Comparison of ENCODE assay signal across 17 mouse cellular contexts in the genomic region with DNA sequence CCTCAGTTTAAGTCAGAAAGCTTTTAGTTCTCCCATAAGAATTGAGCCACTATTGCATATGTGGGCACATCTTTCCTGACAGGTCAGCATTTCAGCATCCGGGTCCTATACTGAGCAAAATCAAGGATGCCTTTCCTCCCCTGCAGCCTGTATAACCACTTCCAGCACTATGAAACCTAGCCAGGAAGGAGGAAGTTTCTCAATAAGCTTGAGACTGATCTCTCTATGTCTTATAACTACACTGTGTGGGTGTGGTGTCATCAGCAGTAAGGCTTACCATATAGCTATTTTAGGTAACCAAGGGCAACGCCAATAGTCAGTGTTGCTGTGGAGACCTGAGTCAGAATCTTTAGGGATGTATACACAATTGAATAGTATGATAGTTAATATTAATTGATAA. TPM values are rescaled to one million over a fixed set of nuclear protein-coding genes. Genes with fewer than 3 reads are reported as not detected.
"Had no signal": no experiment of that assay in that cellular context is flagged by ENCODE, and none has a peak within 500 bp of the region (broad histone marks: within the 10 kb centered on the region; RNA-seq: fewer than 3 reads in every experiment).

No protein-coding gene starts in this region.

- ATAC-seq: hindbrain, embryonic 16.5 days; inflammation-experienced regulatory T-cells, adult 6 months; intestine, embryonic 15.5 days; intestine, postnatal 0 days had no signal

- DNase-seq: gastrocnemius, postnatal 14 days; gastrocnemius, postnatal 36 days; heart, adult 18-20 months; heart, postnatal 10 days; heart, postnatal 4 days; kidney, adult 18-20 months; kidney, adult 8-10 months; kidney, postnatal 10 days; kidney, postnatal 25 days; kidney, postnatal 4 days; liver; liver, embryonic 13.5 days had no signal

RNA-seq across cellular contexts. Expression of a gene that starts 22.3 kb away (rescaled TPM):
- total RNA-seq: gastrocnemius, adult 8-10 months; gastrocnemius, postnatal 14 days had no signal
